Mouse (Mus musculus) liver, postnatal 0 days (tissue): Measurements from ENCODE around the gene Slc25a30.

ENCODE experiments used
- CTCF ChIP-seq: sonication (generic); IDR thresholded peaks from 2 replicates; pipeline ENCODE4 v1.5.1; 2016; ENCODE audit warnings: antibody characterized with exemption, low read depth
- EP300 ChIP-seq: IDR thresholded peaks from 2 replicates; pipeline ENCODE4 v1.6.1; 2016; ENCODE audit warnings: antibody characterized with exemption, low read depth, mild to moderate bottlenecking

DNA sequence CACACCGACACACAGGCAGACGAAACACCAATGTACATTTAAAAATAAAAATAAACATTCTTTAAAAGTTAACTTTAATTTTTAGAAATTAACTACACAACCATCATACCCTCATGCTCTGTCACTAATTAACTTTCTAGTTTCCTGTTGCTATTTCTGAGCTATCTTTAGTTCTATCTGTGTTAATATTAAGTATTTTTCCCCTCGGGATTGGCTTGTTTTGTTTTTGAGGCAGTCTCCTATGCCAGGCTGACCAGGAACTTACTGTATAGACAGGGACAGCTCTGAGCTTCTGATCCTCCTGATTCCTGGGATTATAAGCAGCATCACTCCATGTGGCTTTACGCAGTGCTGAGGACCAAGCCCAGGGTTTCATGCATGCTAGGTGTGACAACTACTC, 6.9 kb downstream of the Slc25a30 start:
- no peak for TF ChIP-seq CTCF
- no peak for TF ChIP-seq EP300
